Mouse (Mus musculus): ENCODE results near the gene Uap1l1. TPM values are rescaled to one million over a fixed set of nuclear protein-coding genes. Genes with fewer than 3 reads are reported as not detected.
"Not testable (repeated sequence)": the region's sequence is repeated elsewhere in the genome, so short reads cannot be mapped to it uniquely, and the experiment has no call there.

Uap1l1 gene
- polyA plus RNA-seq (2016; fragmentation: Nextera tagmentation; extraction: Ambion mirVana): 8.1 and 9.0 TPM in 2 replicates

GRCm38 (mm10) chr2:25365091-25365761 is at the start of gene Uap1l1:
Uap1l1 (minus strand) TSS chr2:25365682.
- Histone ChIP-seq H3K36me3 (no peaks in the 10 kb centered on the region), H3K27ac (peak within 1 kb of the TSS; percentile 61), H3K4me3 (peak within 1 kb of the TSS; percentile 62), H3K27me3 (ENCODE audit: low read depth, poor library complexity, severe bottlenecking) (peaks cover 44% of the 10 kb centered on the region), H3K4me1 (peaks cover 11% of the 10 kb centered on the region), H3K9me3 (replicated peaks) (no peaks in the 10 kb centered on the region)
- peak; percentile 80 for DNase-seq (ENCODE audit: low spot score)
- WGBS: under 1% methylated on average over 54 of the region's 54 CpGs

GRCm38 (mm10) chr2:25413436-25413835 is 48.0 kb upstream of the Uap1l1 start:
- not testable (repeated sequence) for H3K36me3 ChIP-seq

GRCm38 (mm10) chr2:25408908-25409307 is 43.4 kb upstream of the Uap1l1 start:
- WGBS: 82% methylated on average over 10 of the region's 10 CpGs
- Histone ChIP-seq H3K9me3 (replicated peaks) (no peaks in the 10 kb centered on the region), H3K27ac (no peak overlapping the region), H3K4me1 (no peaks in the 10 kb centered on the region), H3K36me3 (no peaks in the 10 kb centered on the region), H3K27me3 (ENCODE audit: low read depth, poor library complexity, severe bottlenecking) (peaks cover 36% of the 10 kb centered on the region), H3K4me3 (no peak overlapping the region)
- DNase-seq (ENCODE audit: low spot score): no peak

More at GRCm38 (mm10) chr2:25413436-25413835, 48.0 kb upstream of the Uap1l1 start:
- not testable (repeated sequence) for H3K9me3 ChIP-seq (replicated peaks); H3K27ac ChIP-seq; DNase-seq (ENCODE audit: low spot score); H3K27me3 ChIP-seq (ENCODE audit: low read depth, poor library complexity, severe bottlenecking); H3K4me1 ChIP-seq; H3K4me3 ChIP-seq

GRCm38 (mm10) chr2:25403994-25404393 is 38.5 kb upstream of the Uap1l1 start:
- Histone ChIP-seq H3K36me3 (no peaks in the 10 kb centered on the region), H3K4me3 (no peak overlapping the region), H3K9me3 (replicated peaks) (no peaks in the 10 kb centered on the region), H3K27me3 (ENCODE audit: low read depth, poor library complexity, severe bottlenecking) (peaks cover 83% of the 10 kb centered on the region), H3K27ac (no peak overlapping the region), H3K4me1 (peaks cover 7% of the 10 kb centered on the region)
- no peak for DNase-seq (ENCODE audit: low spot score)
- WGBS: 83% methylated on average over 4 of the region's 4 CpGs

GRCm38 (mm10) chr2:25402972-25403601 is 37.6 kb upstream of the Uap1l1 start:
- Histone ChIP-seq H3K9me3 (replicated peaks) (no peaks in the 10 kb centered on the region), H3K27ac (no peak overlapping the region), H3K27me3 (ENCODE audit: low read depth, poor library complexity, severe bottlenecking) (peaks cover 86% of the 10 kb centered on the region), H3K4me1 (peaks cover 7% of the 10 kb centered on the region), H3K36me3 (no peaks in the 10 kb centered on the region), H3K4me3 (peak overlapping the region; percentile 58)
- 2% methylated on average over 54 of the region's 54 CpGs for WGBS
- DNase-seq (ENCODE audit: low spot score): peak; percentile 44

GRCm38 (mm10) chr2:25402377-25402971 is 37.0 kb upstream of the Uap1l1 start:
- H3K27me3 ChIP-seq (ENCODE audit: low read depth, poor library complexity, severe bottlenecking): peaks cover 87% of the 10 kb centered on the region
- under 1% methylated on average over 13 of the region's 13 CpGs for WGBS

GRCm38 (mm10) chr2:25400764-25401163 is 35.3 kb upstream of the Uap1l1 start:
- no peaks in the 10 kb centered on the region for H3K9me3 ChIP-seq (replicated peaks)
- peaks cover 22% of the 10 kb centered on the region for H3K4me1 ChIP-seq
- no peak overlapping the region for H3K27ac ChIP-seq
- DNase-seq (ENCODE audit: low spot score): no peak
- H3K27me3 ChIP-seq (ENCODE audit: low read depth, poor library complexity, severe bottlenecking): peaks cover 99% of the 10 kb centered on the region
- no peak overlapping the region for H3K4me3 ChIP-seq
- WGBS: 3% methylated on average over 17 of the region's 17 CpGs
- H3K36me3 ChIP-seq: no peaks in the 10 kb centered on the region

More at GRCm38 (mm10) chr2:25402377-25402971, 37.0 kb upstream of the Uap1l1 start:
- Histone ChIP-seq H3K4me3 (peak overlapping the region; percentile 58), H3K4me1 (peaks cover 7% of the 10 kb centered on the region), H3K27ac (no peak overlapping the region), H3K36me3 (no peaks in the 10 kb centered on the region), H3K9me3 (replicated peaks) (no peaks in the 10 kb centered on the region)
- peak; percentile 90 for DNase-seq (ENCODE audit: low spot score)

GRCm38 (mm10) chr2:25400291-25400690 is 34.8 kb upstream of the Uap1l1 start:
- Histone ChIP-seq H3K27ac (no peak overlapping the region), H3K4me1 (peaks cover 26% of the 10 kb centered on the region), H3K36me3 (no peaks in the 10 kb centered on the region), H3K9me3 (replicated peaks) (no peaks in the 10 kb centered on the region), H3K4me3 (0 out of 2 replicates have a peak overlapping the region, but pooled peaks have one; percentile 5), H3K27me3 (ENCODE audit: low read depth, poor library complexity, severe bottlenecking) (peaks cover 99% of the 10 kb centered on the region)
- no peak for DNase-seq (ENCODE audit: low spot score)
- 26% methylated on average over 16 of the region's 16 CpGs for WGBS

GRCm38 (mm10) chr2:25399051-25399450 is 33.6 kb upstream of the Uap1l1 start, which contains the start of gene Npdc1:
Npdc1 (plus strand) TSS chr2:25399351.
- Histone ChIP-seq H3K4me1 (peaks cover 33% of the 10 kb centered on the region), H3K27ac (no peak within 1 kb of the TSS), H3K9me3 (replicated peaks) (no peaks in the 10 kb centered on the region), H3K27me3 (ENCODE audit: low read depth, poor library complexity, severe bottlenecking) (peaks cover 100% of the 10 kb centered on the region), H3K36me3 (no peaks in the 10 kb centered on the region), H3K4me3 (no peak within 1 kb of the TSS)
- 62% methylated on average over 8 of the region's 8 CpGs for WGBS
- DNase-seq (ENCODE audit: low spot score): no peak

GRCm38 (mm10) chr2:25398065-25398464 is 32.6 kb upstream of the Uap1l1 start:
- DNase-seq (ENCODE audit: low spot score): no peak

GRCm38 (mm10) chr2:25397010-25397409 is 31.5 kb upstream of the Uap1l1 start:
- Histone ChIP-seq H3K4me1 (peaks cover 26% of the 10 kb centered on the region), H3K27ac (no peak overlapping the region), H3K36me3 (no peaks in the 10 kb centered on the region), H3K9me3 (replicated peaks) (no peaks in the 10 kb centered on the region), H3K4me3 (no peak overlapping the region), H3K27me3 (ENCODE audit: low read depth, poor library complexity, severe bottlenecking) (peaks cover 95% of the 10 kb centered on the region)
- DNase-seq (ENCODE audit: low spot score): no peak
- 43% methylated on average over 1 of the region's 1 CpGs for WGBS

More at GRCm38 (mm10) chr2:25398065-25398464, 32.6 kb upstream of the Uap1l1 start:
- Histone ChIP-seq H3K4me1 (peaks cover 30% of the 10 kb centered on the region), H3K4me3 (no peak overlapping the region), H3K27me3 (ENCODE audit: low read depth, poor library complexity, severe bottlenecking) (peaks cover 100% of the 10 kb centered on the region), H3K27ac (no peak overlapping the region), H3K9me3 (replicated peaks) (no peaks in the 10 kb centered on the region), H3K36me3 (no peaks in the 10 kb centered on the region)
- WGBS: 92% methylated on average over 7 of the region's 7 CpGs

- peaks cover 90% of the 10 kb centered on the region for H3K27me3 ChIP-seq (ENCODE audit: low read depth, poor library complexity, severe bottlenecking)
- no peaks in the 10 kb centered on the region for H3K9me3 ChIP-seq (replicated peaks)
- no peak overlapping the region for H3K4me3 ChIP-seq
- H3K4me1 ChIP-seq: peaks cover 26% of the 10 kb centered on the region
- no peaks in the 10 kb centered on the region for H3K36me3 ChIP-seq
- no peak overlapping the region for H3K27ac ChIP-seq
- no peak for DNase-seq (ENCODE audit: low spot score)
- 30% methylated on average over 3 of the region's 3 CpGs for WGBS
These were observed 31.1 kb upstream of the Uap1l1 start for GRCm38 (mm10) chr2:25396597-25396983.
